Mouse (Mus musculus): ENCODE measurements at regions not wholly inside any gene's neighbourhood (a gene's known extent, or its start where the extent isn't known, plus 50 kb on each side); places are given as distances from the start of the nearest gene placed in this dataset.

- no peak for TF ChIP-seq CTCF (IDR thresholded peaks at IDR 0.05; ENCODE audit: control insufficient read depth, insufficient read depth, insufficient replicate concordance, low read depth, low read length)
- TF ChIP-seq POLR2A (IDR thresholded peaks at IDR 0.05; ENCODE audit: control insufficient read depth, low read depth, low read length): no peak
These were observed 262.6 kb upstream of the Rnf219 start for GRCm38 (mm10) chr14:104785066-104785465.

Data from testis, adult 2 months (tissue).